Mouse (Mus musculus) c-Kit-negative CD71-positive TER-119-positive erythroid progenitor cells, embryonic 14.5 days (primary cell): Measurements from ENCODE around the gene Ccdc142.

Source experiments
- DNase-seq: peaks from one replicate; pipeline ENCODE4 v3.0.0-alpha.2; 2013; ENCODE audit warnings: low read depth, low spot score

Gene Ccdc142

DNA sequence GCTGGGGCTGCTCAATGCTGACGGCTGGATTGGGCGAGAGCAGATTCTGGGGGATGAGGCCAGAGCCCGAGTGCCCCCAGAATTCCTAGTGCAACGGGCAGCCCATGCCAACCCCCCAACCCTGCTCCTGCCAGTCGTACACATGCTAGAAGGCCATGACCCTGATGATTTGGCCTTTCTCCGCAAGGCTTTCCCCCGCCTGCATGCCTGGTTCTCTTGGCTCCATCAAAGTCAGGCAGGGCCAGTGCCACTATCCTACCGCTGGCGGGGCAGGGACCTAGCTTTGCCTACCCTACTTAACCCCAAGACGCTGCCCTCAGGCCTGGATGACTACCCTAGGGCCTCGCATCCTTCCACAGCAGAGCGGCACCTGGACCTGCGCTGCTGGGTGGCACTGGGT, 16.2 kb downstream of the Ccdc142 start:
- DNase-seq: no peak

DNA sequence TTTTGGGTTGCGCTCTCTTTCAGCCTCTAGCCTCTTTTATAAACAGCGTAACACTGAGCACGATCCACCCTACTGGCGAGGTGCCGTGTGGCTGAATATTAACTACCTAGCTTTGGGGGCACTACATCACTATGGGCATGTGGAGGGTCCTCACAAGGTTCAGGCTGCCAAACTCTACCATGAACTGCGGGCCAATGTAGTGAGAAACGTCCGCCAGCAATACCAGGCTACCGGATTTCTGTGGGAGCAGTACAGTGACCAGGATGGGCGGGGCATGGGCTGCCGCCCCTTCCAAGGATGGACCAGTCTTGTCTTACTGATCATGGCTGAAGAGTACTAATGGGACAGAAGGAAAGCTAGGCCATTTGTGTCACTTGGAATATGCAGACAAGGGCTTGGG, 17.0 kb downstream of the Ccdc142 start:
- no peak for DNase-seq

DNA sequence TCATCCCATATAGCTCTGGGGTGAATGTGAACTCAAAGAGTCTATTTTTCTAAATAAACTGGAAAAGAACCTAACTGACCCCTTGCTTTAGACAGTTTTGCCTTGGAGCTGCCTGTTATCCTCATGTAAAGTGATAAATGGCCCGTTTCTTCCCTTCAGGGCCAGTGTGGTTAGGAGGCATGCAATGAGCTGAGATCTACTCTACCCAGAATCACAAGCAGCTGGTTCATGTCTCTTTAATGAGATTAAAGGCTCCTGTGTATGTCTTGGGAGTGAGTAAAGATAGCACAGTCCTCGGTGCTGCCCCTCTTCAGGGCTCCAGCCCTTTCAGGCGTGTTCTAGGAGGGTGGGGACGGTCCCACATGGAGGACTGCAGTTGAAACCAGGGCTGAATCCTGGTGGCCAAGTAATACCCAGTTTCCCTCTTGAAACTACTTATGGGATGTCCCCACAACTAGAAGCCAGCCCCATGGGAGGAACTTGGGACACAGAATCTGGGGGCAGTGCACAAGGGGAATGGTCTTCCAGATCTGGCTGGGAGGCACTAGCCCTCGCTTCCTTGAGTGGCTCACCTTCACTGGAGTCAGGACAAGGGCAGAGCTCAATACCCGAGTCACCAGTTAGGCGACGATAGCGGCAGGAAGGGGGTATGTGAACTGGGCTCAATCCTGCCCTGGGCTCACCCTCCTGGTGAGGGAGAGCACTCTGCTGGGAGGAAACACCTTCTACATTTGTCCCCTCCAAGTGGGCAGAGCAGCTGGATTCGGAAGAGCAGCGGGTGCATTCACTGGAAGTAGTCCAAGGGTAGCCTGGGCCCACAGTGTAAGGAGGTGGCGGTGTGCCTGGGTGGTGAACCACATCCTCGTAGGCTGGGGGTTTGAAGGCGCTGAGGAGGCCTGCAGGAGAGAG, 17.7 kb downstream of the Ccdc142 start:
- DNase-seq: no peak

DNA sequence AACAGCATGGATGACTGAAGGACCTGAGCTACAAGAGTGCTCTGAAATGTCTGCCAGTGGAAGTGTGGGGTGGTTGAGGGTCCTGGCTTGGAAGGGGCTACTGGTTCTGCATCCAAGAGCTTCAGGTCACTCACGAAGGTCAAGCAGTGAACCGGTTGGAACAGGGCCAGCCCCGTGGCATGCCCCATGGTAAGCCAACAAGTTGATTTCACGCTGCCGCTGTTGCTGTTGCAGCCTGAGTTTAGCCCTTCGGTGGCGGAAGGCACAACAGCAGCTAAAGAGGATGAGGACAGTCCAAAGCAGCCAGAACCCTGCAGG, 18.3 kb downstream of the Ccdc142 start:
- no peak for DNase-seq

DNA sequence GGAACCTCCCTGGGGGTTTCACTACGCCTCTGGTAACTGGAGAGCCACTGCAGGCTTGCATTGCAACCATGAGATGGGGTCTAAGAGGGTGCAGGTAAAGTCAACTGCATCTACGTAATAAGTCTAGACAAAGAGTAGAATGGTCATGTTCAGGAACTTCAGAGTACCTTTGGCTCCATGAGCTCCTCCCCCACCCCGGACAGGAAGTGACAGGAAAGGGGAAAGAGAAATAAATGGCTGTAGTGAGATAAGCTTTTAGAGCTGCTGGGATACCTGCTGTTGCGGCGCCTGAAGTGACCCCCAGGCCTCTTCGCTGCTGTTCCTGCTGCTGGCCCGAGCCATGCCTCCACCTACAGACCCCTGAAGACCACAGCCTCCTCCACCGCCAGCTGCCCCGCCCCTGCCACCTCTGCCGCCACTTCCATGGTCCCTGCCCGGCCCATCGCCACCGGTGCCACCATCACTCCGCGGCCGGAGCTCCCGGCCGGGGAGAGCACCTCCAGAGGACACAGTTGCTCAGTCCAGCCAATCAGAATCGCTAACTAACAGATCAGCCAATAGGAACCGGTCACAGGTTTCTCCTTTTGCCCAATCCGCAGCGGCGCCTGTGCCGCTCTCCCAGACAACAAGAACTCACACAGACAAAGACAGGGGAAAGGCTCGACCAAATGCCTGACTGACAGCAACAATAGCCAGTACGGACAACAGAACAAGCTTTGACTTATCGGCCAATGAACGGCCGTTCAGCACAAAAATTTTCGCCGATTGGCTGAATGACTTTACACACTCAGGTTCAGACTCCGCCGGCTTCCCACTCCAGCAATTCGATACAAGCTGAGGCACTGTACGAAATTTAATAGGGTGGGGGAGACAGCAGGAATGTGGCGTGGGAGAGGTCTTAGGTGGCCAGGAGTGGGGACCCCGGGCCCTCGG, 19.8 kb downstream of the Ccdc142 start, which contains the start of gene Wbp1:
TSS of gene Wbp1 (minus strand) at position 630 of the 933 bp plus-strand sequence.
- peak; percentile 92 for DNase-seq

DNA sequence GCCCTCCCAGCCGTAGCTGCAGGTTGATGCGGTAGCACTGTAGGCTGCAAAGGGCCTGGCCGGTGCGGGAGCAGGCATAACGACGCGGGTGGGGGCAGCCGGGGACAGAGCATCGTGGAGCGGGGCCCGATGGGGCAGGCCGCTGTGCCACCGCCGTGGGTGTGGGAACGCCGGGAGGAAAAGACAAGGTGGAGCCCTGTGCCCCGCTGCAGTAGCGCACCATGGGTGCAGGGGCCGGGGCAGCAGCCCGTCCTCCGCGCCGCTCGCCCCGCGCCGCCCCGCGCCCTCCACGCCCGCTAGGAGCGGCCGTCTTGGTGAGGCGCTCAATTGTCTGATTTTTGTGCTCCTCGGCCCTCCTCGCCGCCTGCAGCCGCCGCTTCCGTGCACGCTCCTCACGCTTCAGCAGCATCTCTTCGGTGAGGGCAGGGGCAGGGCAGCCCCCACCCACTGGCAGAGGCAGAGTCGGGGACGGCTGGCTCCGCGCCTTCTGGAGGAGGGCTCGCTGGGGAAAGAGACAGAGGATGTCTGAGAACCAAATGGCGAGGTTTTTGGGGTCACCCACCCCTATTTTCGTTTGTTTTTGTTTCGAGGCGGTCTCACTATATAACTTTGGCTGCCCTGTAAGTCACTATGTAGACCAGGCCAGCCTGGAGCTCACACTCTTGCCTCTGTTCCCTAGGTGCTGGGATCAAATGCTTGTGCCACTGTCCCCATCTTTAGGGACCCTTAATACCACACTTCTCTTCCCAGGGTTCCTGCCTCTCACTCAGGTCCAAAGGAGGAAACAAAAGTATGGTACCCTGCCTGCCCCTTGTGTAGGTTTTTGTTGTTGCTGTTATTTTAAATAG, 20.7 kb downstream of the Ccdc142 start:
- DNase-seq: no peak

DNA sequence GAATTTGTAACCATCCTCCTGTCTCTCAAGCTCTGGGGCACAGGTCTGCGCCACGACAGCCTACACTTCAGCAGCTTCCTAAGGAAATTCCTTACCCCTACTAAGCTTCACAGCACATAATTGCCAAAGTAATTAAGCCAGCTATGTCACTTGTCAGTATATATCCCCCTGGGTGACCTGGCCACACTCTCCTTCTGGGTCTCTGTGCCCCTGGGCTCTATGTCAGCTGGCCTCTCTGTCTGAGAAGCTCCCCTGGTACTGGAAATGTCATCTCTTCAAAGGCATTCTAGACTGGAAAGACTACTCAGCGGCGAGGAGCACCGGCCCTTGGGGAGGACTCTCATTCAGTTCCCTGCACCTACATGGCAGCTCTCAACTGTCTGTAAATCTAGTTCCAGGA, 21.6 kb downstream of the Ccdc142 start:
- no peak for DNase-seq

DNA sequence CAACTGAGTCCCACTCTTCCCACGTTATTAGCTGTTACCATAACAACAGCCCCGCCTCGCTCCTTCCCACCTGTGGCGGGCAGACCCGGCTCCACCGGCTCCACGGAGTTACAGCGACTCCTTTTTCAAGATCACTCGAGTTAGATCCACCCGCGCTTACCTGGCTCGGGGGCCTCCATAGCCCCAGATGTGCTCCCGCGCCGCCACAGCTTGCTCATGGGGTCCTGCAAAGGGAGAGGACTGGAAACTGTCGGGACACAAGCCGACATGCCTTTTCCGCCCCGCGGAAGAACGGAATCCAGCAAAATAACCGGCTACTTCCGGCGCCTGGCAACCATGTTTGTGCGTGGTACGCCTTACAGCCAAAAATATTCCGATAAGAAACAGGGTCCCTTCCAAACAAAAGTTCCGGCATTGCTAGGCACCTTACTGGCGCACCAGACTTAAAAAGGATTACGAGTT, 23.5 kb downstream of the Ccdc142 start:
- DNase-seq: peak; percentile 90

DNA sequence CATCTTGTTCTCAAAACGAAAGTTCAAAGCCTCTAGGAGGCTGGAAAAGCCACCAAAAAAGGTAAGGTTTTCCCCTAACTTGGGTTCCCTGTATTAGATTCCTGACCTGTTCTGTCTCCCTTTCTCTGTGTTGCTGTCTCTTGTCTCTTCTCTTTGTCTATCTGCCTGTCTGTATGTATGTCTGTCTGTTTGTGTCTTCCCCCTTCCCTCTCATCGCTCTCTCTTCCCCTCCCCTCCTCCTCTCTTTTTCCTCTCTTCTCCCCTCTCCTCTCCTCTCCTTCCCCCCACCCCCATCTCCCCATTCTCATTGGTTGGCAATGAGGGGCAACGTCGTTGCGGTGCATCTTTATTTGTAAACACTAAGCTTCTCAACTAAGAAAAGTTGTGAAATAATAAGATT, 23.9 kb downstream of the Ccdc142 start, which contains the start of gene Ino80b:
TSS of gene Ino80b (minus strand) at position 101 of the 400 bp plus-strand sequence.
- DNase-seq: no peak

DNA sequence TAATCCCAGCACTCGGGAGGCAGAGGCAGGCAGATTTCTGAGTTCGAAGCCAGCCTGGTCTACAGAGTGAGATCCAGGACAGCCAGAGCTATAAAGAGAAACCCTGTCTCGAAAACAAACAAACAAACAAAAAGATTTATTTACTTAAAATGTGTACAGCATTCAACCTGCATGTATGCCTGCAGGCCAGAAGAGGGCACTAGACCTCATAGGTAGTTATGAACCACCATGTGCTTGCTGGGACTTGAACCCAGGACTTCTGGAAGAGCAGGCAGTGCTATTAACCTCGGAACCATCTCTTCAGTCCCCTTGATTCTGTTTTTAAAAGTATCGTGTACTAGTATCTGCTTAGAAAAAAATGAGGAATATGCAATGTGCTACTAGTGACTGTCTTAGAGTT, 26.0 kb downstream of the Ccdc142 start:
- DNase-seq: no peak

DNA sequence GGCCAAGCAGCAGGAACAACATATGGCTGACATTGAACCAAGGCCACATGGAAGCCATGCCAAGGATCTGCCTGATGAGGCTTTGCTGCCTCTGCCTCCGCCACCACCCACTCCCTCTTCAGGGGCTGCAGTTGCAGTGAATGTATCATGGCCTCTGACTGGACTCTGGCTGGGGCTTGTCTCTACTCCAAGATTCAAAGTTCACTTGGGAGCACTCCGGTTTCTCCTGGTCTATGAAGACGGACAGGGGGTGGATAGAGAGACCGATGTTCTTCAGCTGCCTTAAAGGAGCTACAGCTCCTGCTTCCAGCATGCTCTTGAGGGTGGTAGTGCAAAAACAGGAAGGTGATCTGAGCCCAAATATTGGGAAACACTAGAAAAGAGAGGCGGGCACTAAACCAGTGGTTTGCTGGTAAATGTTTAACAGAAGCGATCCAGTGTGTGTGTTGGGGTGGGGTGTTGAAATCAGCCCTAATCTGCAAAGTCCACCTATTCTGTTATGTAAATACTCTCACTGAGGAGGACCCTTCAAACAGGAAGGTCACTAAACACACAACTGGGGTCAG, 30.2 kb downstream of the Ccdc142 start:
- no peak for DNase-seq

DNA sequence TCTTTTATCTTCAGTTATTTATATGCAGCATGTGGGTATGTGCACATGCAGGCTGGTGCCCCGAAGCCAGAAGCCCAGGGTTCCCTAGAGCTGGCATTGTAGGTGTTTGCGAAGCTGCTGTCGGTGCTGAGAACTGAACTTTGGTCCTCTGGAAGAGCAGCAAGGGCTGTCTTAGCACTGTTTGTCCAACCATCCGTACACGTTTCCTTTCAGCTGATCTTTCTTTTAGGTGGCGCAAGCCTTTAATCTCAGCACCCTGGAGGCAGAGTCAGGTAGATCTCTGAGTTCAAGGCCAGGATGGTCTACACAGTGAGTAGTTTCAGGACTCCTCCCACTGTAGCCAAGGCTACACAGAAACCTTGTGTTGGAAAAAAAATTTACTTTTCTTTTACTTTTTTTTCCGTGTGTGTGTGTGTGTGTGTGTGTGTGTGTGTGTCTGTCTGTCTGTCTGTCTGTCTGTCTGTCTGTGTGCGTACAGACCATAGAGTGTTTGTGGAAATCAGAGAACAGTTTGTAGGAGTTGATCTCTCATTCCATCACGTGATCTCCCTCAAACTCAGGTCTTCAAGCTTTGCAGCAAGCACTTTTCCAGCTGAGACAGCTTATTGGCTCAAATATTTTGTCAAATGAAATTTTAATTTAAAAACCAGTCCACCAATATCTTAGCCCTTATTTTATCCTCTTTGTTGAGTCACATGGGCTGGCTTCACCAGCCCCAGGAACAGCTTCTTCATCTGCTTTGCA, 30.9 kb downstream of the Ccdc142 start:
- DNase-seq: no peak

DNA sequence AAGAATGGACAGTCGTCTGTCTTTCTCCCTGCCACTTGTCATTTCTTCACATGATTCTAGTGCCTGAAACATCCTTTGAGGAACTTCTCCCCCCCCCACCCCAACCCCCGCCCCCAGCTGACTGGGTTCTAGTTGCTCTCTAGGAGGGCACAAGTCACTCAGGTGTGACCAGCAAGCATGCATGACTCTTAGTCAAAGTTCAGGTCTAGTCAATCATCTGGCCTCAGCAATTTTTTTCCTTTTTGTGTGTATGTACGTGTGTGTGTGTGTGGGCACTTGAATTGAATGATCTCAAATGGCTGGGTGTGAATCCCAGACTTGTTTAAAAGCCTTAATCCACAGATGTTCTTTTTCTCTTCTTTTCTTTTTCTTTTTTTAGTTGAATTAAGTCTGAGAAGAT, 32.8 kb downstream of the Ccdc142 start:
- no peak for DNase-seq

DNA sequence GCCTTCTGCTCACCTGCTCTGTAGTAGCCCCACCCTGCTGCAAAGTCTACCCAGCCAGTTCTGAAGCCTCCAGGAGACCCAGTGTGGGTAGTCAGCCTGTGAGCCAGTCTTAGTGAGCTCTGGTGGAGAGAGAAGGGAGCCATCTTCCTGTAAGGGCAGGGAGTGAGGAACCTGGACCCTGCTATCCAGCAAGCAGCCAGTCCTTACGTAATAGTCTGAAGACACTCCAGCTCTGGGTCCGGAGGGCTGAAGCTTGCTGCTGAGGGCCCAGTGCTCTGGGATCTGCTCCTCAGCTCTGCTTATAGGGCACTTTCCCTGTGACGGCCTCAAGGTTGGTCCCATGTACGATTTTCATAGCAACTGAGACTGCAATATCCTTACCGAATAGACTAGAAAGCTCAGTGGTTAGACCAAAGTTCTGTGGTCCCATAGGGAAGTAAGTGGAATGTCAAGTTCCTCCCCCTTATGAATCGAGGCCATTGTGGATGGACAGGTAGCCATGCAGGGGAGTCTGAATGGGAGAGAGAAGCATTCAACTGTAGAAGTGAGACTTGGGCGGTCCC, 33.6 kb downstream of the Ccdc142 start, which contains the start of gene Rtkn:
TSS of gene Rtkn (plus strand) at position 513 of the 563 bp plus-strand sequence.
- no peak for DNase-seq

DNA sequence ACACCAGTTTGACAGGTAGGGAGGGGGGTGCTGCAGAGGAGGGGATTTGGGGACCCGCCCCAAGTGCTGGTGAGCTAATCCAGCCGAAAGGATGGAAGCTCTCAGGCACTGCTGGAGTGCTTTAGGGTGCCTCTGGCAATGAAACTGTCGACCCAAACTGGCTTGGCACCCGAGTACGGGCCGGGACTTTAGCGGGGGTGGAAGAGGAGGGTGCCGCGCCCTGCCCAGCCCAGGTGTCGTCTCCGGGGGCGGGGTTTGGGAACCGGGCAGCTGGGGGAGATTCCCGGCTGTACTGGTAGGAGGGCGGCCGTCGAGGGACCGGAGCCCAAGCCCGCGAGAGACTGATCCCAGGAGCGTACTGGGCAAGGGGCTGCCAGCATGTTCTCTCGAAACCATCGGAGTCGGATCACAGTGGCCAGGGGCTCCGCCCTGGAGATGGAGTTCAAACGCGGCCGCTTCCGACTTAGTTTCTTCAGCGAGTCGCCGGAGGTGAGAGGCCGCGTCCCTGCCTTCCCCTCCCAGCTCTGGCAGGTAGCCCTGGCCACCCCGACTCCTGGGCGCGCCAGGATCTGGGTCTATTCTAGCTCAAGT, 34.3 kb downstream of the Ccdc142 start:
- no peak for DNase-seq

DNA sequence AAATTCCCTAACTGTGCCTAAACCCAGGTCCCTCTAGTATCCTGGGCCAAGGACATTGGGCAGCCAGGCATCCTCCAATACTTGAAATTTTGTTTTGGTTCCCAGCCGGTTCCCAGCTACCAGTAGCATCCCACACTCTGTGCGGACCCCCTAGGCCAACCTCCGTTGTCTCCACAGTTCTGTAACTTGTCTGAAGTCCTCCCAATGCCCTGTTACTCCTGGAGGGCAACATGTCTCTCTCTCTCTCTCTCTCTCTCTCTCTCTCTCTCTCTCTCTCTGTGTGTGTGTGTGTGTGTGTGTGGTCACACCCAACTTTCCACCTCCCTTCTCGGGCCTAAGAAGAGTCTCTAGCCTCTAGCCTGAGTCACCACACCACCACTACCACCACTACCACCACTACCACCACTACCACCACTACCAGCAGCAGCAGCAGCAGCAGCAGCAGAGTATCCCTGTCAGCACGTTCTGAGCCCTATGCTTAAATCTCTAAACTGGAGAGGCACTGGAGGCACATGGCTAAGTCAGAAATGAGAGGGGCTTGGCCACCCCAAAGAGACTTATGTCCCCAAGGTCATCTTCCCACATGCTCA, 35.0 kb downstream of the Ccdc142 start:
- no peak for DNase-seq

DNA sequence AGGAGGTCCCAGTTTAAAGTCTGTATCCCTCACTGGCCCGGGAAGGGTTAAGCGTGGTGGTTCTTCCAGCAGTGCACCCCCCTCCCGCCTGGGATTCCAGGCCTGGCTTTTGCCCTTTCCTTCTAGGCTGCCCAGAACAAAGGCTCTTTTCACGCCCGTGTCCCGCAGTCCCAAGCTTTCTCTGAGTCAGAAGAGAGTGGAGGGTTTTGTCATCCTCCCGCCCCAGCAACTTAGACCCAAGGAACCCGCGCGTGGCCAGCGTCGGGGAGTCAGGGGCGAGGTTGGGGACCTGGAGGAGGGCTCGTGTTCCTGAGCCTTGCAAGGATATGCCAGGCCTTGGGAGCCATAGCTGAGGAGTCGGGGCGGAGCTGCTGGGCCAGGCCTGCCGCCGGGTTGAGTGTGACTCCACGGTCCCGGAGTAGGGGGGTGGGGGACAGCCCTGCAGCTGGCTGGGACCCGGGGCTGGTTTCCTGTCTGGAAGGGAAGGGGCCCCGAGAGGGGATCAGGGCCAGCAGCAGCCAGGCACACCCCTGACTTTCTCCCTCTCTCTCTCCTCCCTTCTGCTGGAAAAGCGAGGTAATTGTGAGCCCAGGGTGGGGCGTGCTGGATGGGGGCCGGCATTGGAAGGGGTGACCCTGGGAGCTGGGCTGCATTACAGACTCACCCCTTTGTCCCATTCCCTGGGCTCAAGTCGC, 35.6 kb downstream of the Ccdc142 start:
- DNase-seq: no peak

DNA sequence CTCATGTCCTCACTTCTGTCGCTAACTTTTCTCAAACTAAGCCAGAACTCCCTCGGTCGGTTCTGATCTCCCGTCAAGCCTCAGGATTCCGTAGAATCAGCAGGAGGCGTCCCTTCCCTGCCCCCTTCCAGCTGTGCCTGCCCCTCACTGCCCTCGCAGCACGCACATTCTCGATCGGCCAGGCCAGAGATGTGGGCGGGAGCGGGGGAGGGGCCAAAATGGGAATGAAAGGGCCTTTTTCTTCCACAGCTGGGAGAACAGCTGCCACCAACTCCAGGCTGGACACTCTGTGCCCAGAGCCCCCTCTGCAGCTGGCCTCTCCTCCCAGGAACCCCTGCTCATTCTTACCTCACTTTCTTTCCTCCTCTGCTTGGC, 36.2 kb downstream of the Ccdc142 start:
- no peak for DNase-seq

DNA sequence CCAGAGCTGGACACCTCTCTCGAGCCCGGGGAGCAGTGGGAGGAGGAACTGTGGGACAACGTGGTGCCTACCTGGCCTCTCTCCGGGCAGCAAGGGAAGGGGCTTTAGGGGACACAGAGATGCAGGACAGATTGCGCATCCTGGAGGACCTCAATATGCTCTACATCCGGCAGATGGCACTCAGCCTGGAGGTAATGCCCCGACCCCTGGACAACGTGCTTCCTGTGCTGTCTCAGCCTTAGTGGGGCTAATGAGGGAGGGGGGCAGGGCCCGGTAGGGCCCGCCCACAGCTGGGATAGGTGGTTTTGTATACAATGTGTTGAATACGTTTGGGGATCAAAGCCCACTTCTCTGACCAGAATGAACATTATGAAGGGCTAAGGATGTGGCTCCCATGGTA, 36.7 kb downstream of the Ccdc142 start:
- DNase-seq: no peak
